Mouse (Mus musculus) forebrain, embryonic 14.5 days (tissue): Measurements from ENCODE around the gene Kif15. TPM values are rescaled to one million over a fixed set of nuclear protein-coding genes. Genes with fewer than 3 reads are reported as not detected.

Experiments used
- ATAC-seq: fragments of 200-750 bp; cut with Nextera tagmentation; 2 replicates; pipeline ENCODE4 v1.8.0; 2017; ENCODE audit warnings: mild to moderate bottlenecking, moderate library complexity
- DNase-seq: peaks from one replicate; pipeline ENCODE4 v3.0.0-alpha.2; 2015; ENCODE audit warnings: low spot score
- H3K27ac ChIP-seq: fragments of 300-500 bp; sonication (generic); 2 replicates; pipeline ENCODE4 v1.5.1; 2014; ENCODE audit warnings: low read depth, mild to moderate bottlenecking, control low read depth, low read length, moderate library complexity
- H3K27me3 ChIP-seq: fragments of 300-500 bp; sonication (generic); replicated peaks from 2 replicates; pipeline ENCODE4 v1.6.1; 2014; ENCODE audit warnings: low read length, control low read depth, mixed read lengths; ENCODE audit not compliant: control insufficient read depth, insufficient read depth
- H3K36me3 ChIP-seq: fragments of 300-500 bp; sonication (generic); 2 replicates; pipeline ENCODE4 v1.6.1; 2014; ENCODE audit warnings: low read length, control low read depth; ENCODE audit not compliant: control insufficient read depth, insufficient read depth
- H3K4me1 ChIP-seq: fragments of 300-500 bp; sonication (generic); 2 replicates; pipeline ENCODE4 v1.6.1; 2014; ENCODE audit warnings: antibody characterized with exemption, low read length, control low read depth; ENCODE audit not compliant: control insufficient read depth, insufficient read depth
- H3K4me2 ChIP-seq: fragments of 300-500 bp; sonication (generic); 2 replicates; pipeline ENCODE4 v1.6.1; 2014; ENCODE audit warnings: mild to moderate bottlenecking, control low read depth, low read length
- H3K4me3 ChIP-seq: fragments of 300-500 bp; sonication (generic); 2 replicates; pipeline ENCODE4 v1.5.1; 2014; ENCODE audit warnings: low read depth, low read length, control low read depth
- H3K9ac ChIP-seq: fragments of 300-500 bp; sonication (generic); 2 replicates; pipeline ENCODE4 v1.6.1; 2014; ENCODE audit warnings: mild to moderate bottlenecking, low read length, control low read depth, moderate library complexity
- H3K9me3 ChIP-seq: fragments of 300-500 bp; sonication (generic); replicated peaks from 2 replicates; pipeline ENCODE4 v1.6.1; 2016; ENCODE audit warnings: low read length, control low read depth, mixed read lengths; ENCODE audit not compliant: control insufficient read depth
- WGBS: fragments of 180-500 bp; shearing (Covaris S2); extraction: QIAGEN DNeasy Blood & Tissue Kit; methylation state at CpG from one replicate; pipeline ENCODE4 v1.1.7; 2014; 5-methylcytosine and 5-hydroxymethylcytosine counted together
- polyA plus RNA-seq: library from polyadenylated mRNA; unstranded; fragments of >200 nt; fragmentation: Nextera tagmentation; extraction: Ambion mirVana; gene quantifications from 2 replicates; pipeline ENCODE4 v1.2.1, GENCODE M21; 2014

The Kif15 gene
- 24.2 and 26.4 TPM in 2 replicates for polyA plus RNA-seq

- H3K4me1 ChIP-seq: peaks cover 8% of the 10 kb centered on the region
- WGBS: under 1% methylated on average over 64 of the region's 64 CpGs
- peak within 1 kb of the TSS; percentile 74 for H3K4me2 ChIP-seq
- peak within 1 kb of the TSS; percentile 78 for H3K9ac ChIP-seq
- H3K36me3 ChIP-seq: peaks cover 13% of the 10 kb centered on the region
- DNase-seq (peak; percentile 94), ATAC-seq (peak; percentile 98)
- H3K27me3 ChIP-seq: no peaks in the 10 kb centered on the region
- H3K4me3 ChIP-seq: peak within 1 kb of the TSS; percentile 79
- no peaks in the 10 kb centered on the region for H3K9me3 ChIP-seq
- 0 out of 2 replicates have a peak within 1 kb of the TSS, but pooled peaks have one; percentile 24 for H3K27ac ChIP-seq
Measured at GRCm38 (mm10) chr9:122950643-122951475, at the start of gene Kif15, which contains the start of gene 1110059G10Rik. TSS of gene Kif15 (plus strand) at chr9:122951046. TSS of gene 1110059G10Rik (minus strand) at chr9:122951000.

GRCm38 (mm10) chr9:122901047-122901446 is 49.8 kb upstream of the Kif15 start:
- no peak for ATAC-seq

GRCm38 (mm10) chr9:122902717-122903535 is 47.9 kb upstream of the Kif15 start:
- peak overlapping the region; percentile 58 for H3K4me2 ChIP-seq
- H3K4me1 ChIP-seq: no peaks in the 10 kb centered on the region
- H3K27ac ChIP-seq: 0 out of 2 replicates have a peak overlapping the region, but pooled peaks have one; percentile 23
- DNase-seq: peak; percentile 89
- H3K36me3 ChIP-seq: no peaks in the 10 kb centered on the region
- H3K9ac ChIP-seq: peak overlapping the region; percentile 78
- H3K9me3 ChIP-seq: no peaks in the 10 kb centered on the region
- ATAC-seq: peak; percentile 99
- no peaks in the 10 kb centered on the region for H3K27me3 ChIP-seq
- peak overlapping the region; percentile 44 for H3K4me3 ChIP-seq
- WGBS: 13% methylated on average over 32 of the region's 32 CpGs

More at GRCm38 (mm10) chr9:122901047-122901446, 49.8 kb upstream of the Kif15 start:
- no peak overlapping the region for H3K9ac ChIP-seq
- WGBS: 93% methylated on average over 2 of the region's 2 CpGs
- no peak for DNase-seq
- H3K27me3 ChIP-seq: no peaks in the 10 kb centered on the region
- no peak overlapping the region for H3K4me2 ChIP-seq
- no peak overlapping the region for H3K4me3 ChIP-seq
- H3K9me3 ChIP-seq: no peaks in the 10 kb centered on the region; the same call in 1 of the 2 replicates
- no peaks in the 10 kb centered on the region for H3K4me1 ChIP-seq
- H3K36me3 ChIP-seq: peaks cover under 1% of the 10 kb centered on the region; the same call in 1 of the 2 replicates
- no peak overlapping the region for H3K27ac ChIP-seq

- Histone ChIP-seq H3K9me3 (no peaks in the 10 kb centered on the region), H3K9ac (peak overlapping the region; percentile 98), H3K4me2 (peak overlapping the region; percentile 58), H3K4me1 (peaks cover 4% of the 10 kb centered on the region; the same call in 1 of the 2 replicates), H3K4me3 (peak overlapping the region; percentile 76), H3K36me3 (peaks cover 27% of the 10 kb centered on the region), H3K27me3 (no peaks in the 10 kb centered on the region), H3K27ac (no peak overlapping the region)
- DNase-seq (no peak), ATAC-seq (no peak)
- WGBS: 24% methylated on average over 3 of the region's 3 CpGs
Measured at GRCm38 (mm10) chr9:122922436-122922835, 28.4 kb upstream of the Kif15 start.

GRCm38 (mm10) chr9:122922936-122923381 is 27.9 kb upstream of the Kif15 start, which contains the start of gene Zfp105:
TSS of gene Zfp105 (plus strand) at chr9:122923072.
- Histone ChIP-seq H3K4me1 (peaks cover 4% of the 10 kb centered on the region; the same call in 1 of the 2 replicates), H3K4me2 (peak within 1 kb of the TSS; percentile 58), H3K9me3 (no peaks in the 10 kb centered on the region), H3K4me3 (peak within 1 kb of the TSS; percentile 76), H3K36me3 (peaks cover 32% of the 10 kb centered on the region), H3K27me3 (no peaks in the 10 kb centered on the region), H3K27ac (peak within 1 kb of the TSS; percentile 63; the same call in 1 of the 2 replicates), H3K9ac (peak within 1 kb of the TSS; percentile 98)
- DNase-seq (peak; percentile 91), ATAC-seq (peak; percentile 99)
- WGBS: under 1% methylated on average over 43 of the region's 43 CpGs

GRCm38 (mm10) chr9:122928915-122929314 is 21.9 kb upstream of the Kif15 start:
- H3K9me3 ChIP-seq: no peaks in the 10 kb centered on the region
- peaks cover 83% of the 10 kb centered on the region for H3K36me3 ChIP-seq
- no peak overlapping the region for H3K9ac ChIP-seq
- 95% methylated on average over 3 of the region's 3 CpGs for WGBS
- H3K4me2 ChIP-seq: no peak overlapping the region
- no peak overlapping the region for H3K27ac ChIP-seq
- no peak overlapping the region for H3K4me3 ChIP-seq
- no peaks in the 10 kb centered on the region for H3K27me3 ChIP-seq
- ATAC-seq (no peak), DNase-seq (no peak)
- H3K4me1 ChIP-seq: no peaks in the 10 kb centered on the region

- H3K4me2 ChIP-seq: no peak overlapping the region
- H3K27ac ChIP-seq: no peak overlapping the region
- peaks cover 54% of the 10 kb centered on the region for H3K36me3 ChIP-seq
- no peaks in the 10 kb centered on the region for H3K9me3 ChIP-seq
- no peak overlapping the region for H3K9ac ChIP-seq
- ATAC-seq (no peak), DNase-seq (no peak)
- no peaks in the 10 kb centered on the region for H3K4me1 ChIP-seq
- no peak overlapping the region for H3K4me3 ChIP-seq
- 94% methylated on average over 10 of the region's 10 CpGs for WGBS
- H3K27me3 ChIP-seq: no peaks in the 10 kb centered on the region
Measured at GRCm38 (mm10) chr9:122998406-122999192, 47.8 kb downstream of the Kif15 start.

GRCm38 (mm10) chr9:122999193-122999586 is 48.3 kb downstream of the Kif15 start:
- H3K27ac ChIP-seq: no peak overlapping the region
- peaks cover 54% of the 10 kb centered on the region for H3K36me3 ChIP-seq
- no peak overlapping the region for H3K4me3 ChIP-seq
- DNase-seq: no peak
- no peaks in the 10 kb centered on the region for H3K27me3 ChIP-seq
- H3K9ac ChIP-seq: no peak overlapping the region
- ATAC-seq: no peak
- no peaks in the 10 kb centered on the region for H3K4me1 ChIP-seq
- no peaks in the 10 kb centered on the region for H3K9me3 ChIP-seq
- WGBS: 97% methylated on average over 4 of the region's 4 CpGs
- no peak overlapping the region for H3K4me2 ChIP-seq
